Mouse (Mus musculus) gastrocnemius, adult 2 months (tissue): ENCODE results near the gene Ndc1. TPM values are rescaled to one million over a fixed set of nuclear protein-coding genes. Genes with fewer than 3 reads are reported as not detected.
"Not testable (repeated sequence)": the region's sequence is repeated elsewhere in the genome, so short reads cannot be mapped to it uniquely, and the experiment has no call there.

Experiments
- DNase-seq: peaks from one replicate; pipeline ENCODE4 v3.0.0; 2022
- H3K27ac ChIP-seq: fragments of 200-600 bp; 2 replicates; pipeline ENCODE4 v1.8.1; 2022; ENCODE audit warnings: mild to moderate bottlenecking
- H3K4me3 ChIP-seq: fragments of 200-600 bp; 2 replicates; pipeline ENCODE4 v1.8.1; 2022; ENCODE audit warnings: mild to moderate bottlenecking, moderate library complexity
- CTCF ChIP-seq: fragments of 200-600 bp; IDR thresholded peaks from 2 replicates; pipeline ENCODE4 v1.8.1; 2022; ENCODE audit warnings: antibody characterized with exemption, mild to moderate bottlenecking, moderate library complexity
- intact Hi-C: fragments of 180-260 bp; cut with DNase I; formaldehyde crosslinking; loops from one replicate; pipeline ENCODE4 v1.15.1; 2025
- total RNA-seq, 2 experiments: library from RNA; stranded (reverse); gene quantifications; 2 replicates each; pipeline ENCODE4 v1.2.3; 2021

Gene Ndc1
- total RNA-seq, 2 experiments from 2014 or later, result 6.0 to 8.4 TPM

GRCm38 (mm10) chr4:107349311-107350008 is 18.1 kb upstream of the Ndc1 start:
- Histone ChIP-seq H3K27ac (no peak overlapping the region), H3K4me3 (no peak overlapping the region)
- DNase-seq, result no peak
- TF ChIP-seq CTCF, result peak; percentile 72
- intact Hi-C loops, result loop anchor here (1.0 kb wide), 1 partner anchor 99 kb away; no protein-coding TSS in a partner anchor

- no peak for DNase-seq
- intact Hi-C loops, result no loop called here
- Histone ChIP-seq H3K27ac (no peak overlapping the region), H3K4me3 (no peak overlapping the region)
- no peak for TF ChIP-seq CTCF
Observed at GRCm38 (mm10) chr4:107351368-107351767, 16.2 kb upstream of the Ndc1 start.

- Histone ChIP-seq H3K4me3 (no peak overlapping the region), H3K27ac (no peak overlapping the region)
- intact Hi-C loops, result no loop called here
- DNase-seq, result no peak
- TF ChIP-seq CTCF, result no peak
Observed at GRCm38 (mm10) chr4:107353612-107354011, 14.0 kb upstream of the Ndc1 start.

GRCm38 (mm10) chr4:107354126-107354525 is 13.5 kb upstream of the Ndc1 start:
- H3K27ac ChIP-seq, result no peak overlapping the region
- no peak overlapping the region for H3K4me3 ChIP-seq
- DNase-seq, result no peak
- no peak for TF ChIP-seq CTCF
- intact Hi-C loops, result no loop called here

- intact Hi-C loops, result no loop called here
- Histone ChIP-seq H3K27ac (no peak overlapping the region), H3K4me3 (no peak overlapping the region)
- DNase-seq, result no peak
- no peak for TF ChIP-seq CTCF
Observed at GRCm38 (mm10) chr4:107354543-107354942, 13.0 kb upstream of the Ndc1 start.

GRCm38 (mm10) chr4:107357172-107357571 is 10.4 kb upstream of the Ndc1 start:
- H3K27ac ChIP-seq, intact Hi-C loops, DNase-seq, H3K4me3 ChIP-seq: not testable (repeated sequence)

GRCm38 (mm10) chr4:107358460-107358859 is 9.1 kb upstream of the Ndc1 start:
- no peak overlapping the region for H3K27ac ChIP-seq
- no peak for DNase-seq
- intact Hi-C loops, result no loop called here
- no peak for TF ChIP-seq CTCF
- no peak overlapping the region for H3K4me3 ChIP-seq

- Histone ChIP-seq H3K27ac (no peak overlapping the region), H3K4me3 (no peak overlapping the region)
- intact Hi-C loops, result no loop called here
- no peak for TF ChIP-seq CTCF
- no peak for DNase-seq
Observed at GRCm38 (mm10) chr4:107360457-107361145, 7.0 kb upstream of the Ndc1 start.

GRCm38 (mm10) chr4:107362755-107363154 is 4.8 kb upstream of the Ndc1 start:
- DNase-seq, result no peak
- TF ChIP-seq CTCF, result no peak
- intact Hi-C loops, result no loop called here
- Histone ChIP-seq H3K4me3 (no peak overlapping the region), H3K27ac (no peak overlapping the region)

- H3K27ac ChIP-seq, result no peak overlapping the region
- intact Hi-C loops, result no loop called here
- H3K4me3 ChIP-seq, result no peak overlapping the region
- TF ChIP-seq CTCF, result peak; percentile 11; the same call in 1 of the 2 replicates
- no peak for DNase-seq
Observed at GRCm38 (mm10) chr4:107363573-107363972, 4.0 kb upstream of the Ndc1 start.

GRCm38 (mm10) chr4:107364190-107364639 is 3.4 kb upstream of the Ndc1 start:
- no peak for DNase-seq
- intact Hi-C loops, result no loop called here
- Histone ChIP-seq H3K4me3 (no peak overlapping the region), H3K27ac (no peak overlapping the region)
- no peak for TF ChIP-seq CTCF

GRCm38 (mm10) chr4:107366408-107366807 is 1.2 kb upstream of the Ndc1 start:
- DNase-seq, H3K27ac ChIP-seq, H3K4me3 ChIP-seq: not testable (repeated sequence)
- intact Hi-C loops, result loop anchor here (5.0 kb wide), 1 partner anchor 114 kb away; the partner anchor contains the start of genes Hspb11 and Lrrc42

GRCm38 (mm10) chr4:107372304-107372703 is 4.7 kb downstream of the Ndc1 start:
- TF ChIP-seq CTCF, result peak; percentile 36; the same call in 1 of the 2 replicates
- intact Hi-C loops, result no loop called here
- no peak for DNase-seq
- H3K4me3 ChIP-seq, result no peak overlapping the region
- no peak overlapping the region for H3K27ac ChIP-seq
